Mouse (Mus musculus) liver, embryonic 14.5 days (tissue): ENCODE data around the gene Tiam2. TPM values are rescaled to one million over a fixed set of nuclear protein-coding genes. Genes with fewer than 3 reads are reported as not detected.

Experiments used
- ATAC-seq: fragments of 200-750 bp; cut with Nextera tagmentation; 2 replicates; pipeline ENCODE4 v1.8.0; 2017; ENCODE audit warnings: moderate number of reproducible peaks, mild to moderate bottlenecking, moderate library complexity; ENCODE audit not compliant: insufficient read depth
- DNase-seq, 3 experiments: peaks; one replicate each; pipeline ENCODE4 v3.0.0-alpha.2; 2012 to 2013; ENCODE audit warnings: low read depth in 3 of 3, low spot score in 3 of 3
- H3K27ac ChIP-seq: fragments of 300-500 bp; sonication (generic); 2 replicates; pipeline ENCODE4 v1.5.1; 2014; ENCODE audit warnings: moderate library complexity, mild to moderate bottlenecking, control low read depth, inconsistent platforms
- H3K27me3 ChIP-seq: fragments of 300-500 bp; sonication (generic); 2 replicates; pipeline ENCODE4 v1.6.1; 2014; ENCODE audit warnings: mild to moderate bottlenecking, low read length, moderate library complexity; ENCODE audit not compliant: control insufficient read depth, insufficient read depth
- H3K36me3 ChIP-seq: fragments of 300-500 bp; sonication (generic); replicated peaks from 2 replicates; pipeline ENCODE4 v1.6.1; 2014; ENCODE audit warnings: low read depth; ENCODE audit not compliant: control insufficient read depth, insufficient read depth
- H3K4me1 ChIP-seq, 2 experiments: fragments of 200-500 bp in 1 of 2; fragments of 300-500 bp in 1 of 2; sonication (generic) in 1 of 2; replicated peaks; 2 replicates each; pipeline ENCODE4 v1.6.1; 2012 to 2014; ENCODE audit warnings: antibody characterized with exemption in 1 of 2, inconsistent platforms in 1 of 2, low read length in 1 of 2; ENCODE audit not compliant: control insufficient read depth in 2 of 2, insufficient read depth in 2 of 2
- H3K4me2 ChIP-seq: fragments of 300-500 bp; sonication (generic); 2 replicates; pipeline ENCODE4 v1.6.1; 2014; ENCODE audit warnings: low read depth, mild to moderate bottlenecking, control low read depth, moderate library complexity
- H3K4me3 ChIP-seq, 2 experiments: fragments of 200-500 bp in 1 of 2; fragments of 300-500 bp in 1 of 2; sonication (generic) in 1 of 2; 2 replicates each; pipeline ENCODE4 v1.5.1; 2012 to 2014; ENCODE audit warnings: low read depth in 2 of 2, low read length in 2 of 2, mild to moderate bottlenecking in 2 of 2, control low read depth in 1 of 2, inconsistent platforms in 1 of 2, moderate library complexity in 1 of 2; ENCODE audit not compliant: insufficient read depth in 1 of 2
- H3K9ac ChIP-seq: fragments of 300-500 bp; sonication (generic); replicated peaks from 2 replicates; pipeline ENCODE4 v1.6.1; 2014; ENCODE audit warnings: mild to moderate bottlenecking, control low read depth, moderate library complexity
- H3K9me3 ChIP-seq: fragments of 300-500 bp; sonication (generic); 2 replicates; pipeline ENCODE4 v1.6.1; 2016; ENCODE audit warnings: low read length, mixed read lengths; ENCODE audit not compliant: control insufficient read depth
- CTCF ChIP-seq: IDR thresholded peaks from 2 replicates; pipeline ENCODE4 v1.5.1; 2016; ENCODE audit warnings: antibody characterized with exemption, low read depth, control low read depth
- EP300 ChIP-seq: IDR thresholded peaks from 2 replicates; pipeline ENCODE4 v1.6.1; 2016; ENCODE audit warnings: antibody characterized with exemption, low read depth
- WGBS: fragments of 180-500 bp; shearing (Covaris S2); extraction: QIAGEN DNeasy Blood & Tissue Kit; methylation state at CpG from one replicate; pipeline ENCODE4 v1.1.7; 2014; ENCODE audit not compliant: insufficient replicate concordance; 5-methylcytosine and 5-hydroxymethylcytosine counted together
- polyA plus RNA-seq, 2 experiments: library from polyadenylated mRNA; depleted of rRNA in 1 of 2; stranded (reverse) in 1 of 2; unstranded in 1 of 2; fragments of >200 nt; fragmentation: Nextera tagmentation in 1 of 2; extraction: Ambion mirVana in 1 of 2; gene quantifications; 2 replicates each; pipeline versions ENCODE4 v1.2.1 to v1.2.3; 2012 to 2014

Tiam2 gene
- polyA plus RNA-seq, 2 experiments, result 0.30 to 0.60 TPM

- TF ChIP-seq EP300 (no peak), CTCF (no peak)
- Histone ChIP-seq H3K9ac (no peak overlapping the region), H3K36me3 (no peaks in the 10 kb centered on the region), H3K9me3 (no peaks in the 10 kb centered on the region), H3K4me1 (no peaks in the 10 kb centered on the region), H3K4me2 (no peak overlapping the region), H3K4me3 (no peak overlapping the region), H3K27me3 (no peaks in the 10 kb centered on the region), H3K27ac (no peak overlapping the region)
- WGBS, result 58% methylated on average over 5 of the region's 5 CpGs
- ATAC-seq (no peak), DNase-seq (no peak)
These were observed 71.5 kb downstream of the Tiam2 start for GRCm38 (mm10) chr17:3397836-3398235.

GRCm38 (mm10) chr17:3405350-3406073 is 79.1 kb downstream of the Tiam2 start:
- DNase-seq, result no peak
- Histone ChIP-seq H3K27me3 (no peaks in the 10 kb centered on the region), H3K9ac (no peak overlapping the region), H3K4me2 (no peak overlapping the region), H3K36me3 (no peaks in the 10 kb centered on the region), H3K9me3 (no peaks in the 10 kb centered on the region), H3K4me3 (no peak overlapping the region), H3K27ac (no peak overlapping the region), H3K4me1 (no peaks in the 10 kb centered on the region)
- ATAC-seq, result no peak
- WGBS, result 48% methylated on average over 9 of the region's 9 CpGs
- no peak for TF ChIP-seq CTCF
- TF ChIP-seq EP300, result no peak

DNA sequence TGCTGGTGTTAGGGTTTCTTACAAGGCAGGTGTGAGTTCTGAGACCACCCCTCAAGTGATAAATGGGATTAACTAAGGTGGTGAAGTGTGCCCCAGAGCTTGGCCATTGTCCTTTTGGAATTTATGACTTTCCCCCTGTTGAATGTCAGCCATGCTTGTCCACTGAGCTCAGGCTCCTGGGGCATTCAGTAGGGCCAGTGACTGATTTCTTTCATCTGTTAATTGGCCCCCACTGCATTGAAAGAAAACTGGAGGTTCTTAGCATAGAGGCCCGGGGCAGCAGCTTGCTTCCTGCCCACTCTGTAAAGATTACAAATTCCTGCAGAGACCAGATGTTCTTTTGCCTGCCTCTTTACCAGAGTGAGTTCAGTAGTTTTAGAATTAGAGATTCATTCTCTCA is 80.7 kb downstream of the Tiam2 start:
- Histone ChIP-seq H3K4me1 (no peaks in the 10 kb centered on the region), H3K27me3 (no peaks in the 10 kb centered on the region), H3K36me3 (no peaks in the 10 kb centered on the region), H3K9me3 (no peaks in the 10 kb centered on the region), H3K4me2 (no peak overlapping the region), H3K4me3 (no peak overlapping the region), H3K27ac (no peak overlapping the region), H3K9ac (no peak overlapping the region)
- 40% methylated on average over 1 of the region's 1 CpGs for WGBS
- DNase-seq (no peak), ATAC-seq (no peak)
- TF ChIP-seq EP300 (no peak), CTCF (no peak)

DNA sequence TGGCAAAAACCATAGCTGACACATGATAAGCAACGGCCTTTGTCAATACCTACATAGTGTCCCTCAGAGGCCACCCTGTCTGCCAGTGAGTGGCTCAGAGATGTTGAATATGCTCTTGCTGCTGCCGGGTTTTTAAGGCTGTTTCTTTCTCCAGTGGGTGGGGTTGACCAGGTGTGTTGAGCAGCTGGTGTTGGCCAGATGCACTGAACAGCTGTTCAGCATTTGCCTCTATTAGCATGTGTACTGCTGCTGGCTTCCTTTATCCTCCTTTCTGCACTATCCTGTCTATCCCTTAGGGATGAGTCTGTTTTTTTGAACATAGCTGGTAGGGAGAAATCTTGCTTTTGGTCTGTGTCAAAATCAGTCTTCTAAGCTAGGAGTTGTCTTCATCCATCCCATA is 83.9 kb downstream of the Tiam2 start:
- 41% methylated on average over 2 of the region's 2 CpGs for WGBS
- Histone ChIP-seq H3K4me3 (no peak overlapping the region), H3K9ac (no peak overlapping the region), H3K27me3 (no peaks in the 10 kb centered on the region), H3K4me2 (no peak overlapping the region), H3K4me1 (no peaks in the 10 kb centered on the region), H3K27ac (no peak overlapping the region), H3K36me3 (no peaks in the 10 kb centered on the region), H3K9me3 (no peaks in the 10 kb centered on the region)
- ATAC-seq, result no peak
- DNase-seq, result no peak
- TF ChIP-seq CTCF (no peak), EP300 (no peak)

DNA sequence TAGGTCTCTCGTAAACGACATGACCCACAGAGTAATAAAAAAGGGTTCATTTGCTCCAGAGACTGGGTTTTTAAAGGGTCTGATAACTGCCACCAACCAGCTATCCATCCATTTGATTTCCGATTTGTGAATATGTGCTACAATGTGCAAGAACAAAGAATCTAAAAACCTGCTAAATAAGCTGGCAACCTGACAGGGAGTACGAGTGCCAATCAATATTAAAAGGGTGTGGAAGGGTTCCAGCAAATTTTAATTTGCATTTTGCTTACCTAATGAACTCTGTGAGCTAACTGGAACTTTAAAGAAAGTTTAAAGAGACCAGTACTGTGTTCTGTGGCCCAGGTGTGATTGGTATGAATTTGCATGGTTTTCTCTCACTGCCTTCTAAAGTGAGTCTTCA is 86.4 kb downstream of the Tiam2 start:
- H3K27ac ChIP-seq, result no peak overlapping the region
- no peak overlapping the region for H3K9ac ChIP-seq
- H3K4me1 ChIP-seq, result no peaks in the 10 kb centered on the region
- DNase-seq (no peak), ATAC-seq (no peak)
- 62% methylated on average over 4 of the region's 4 CpGs for WGBS
- H3K4me2 ChIP-seq, result no peak overlapping the region
- H3K27me3 ChIP-seq, result no peaks in the 10 kb centered on the region
- H3K4me3 ChIP-seq, result no peak overlapping the region
- H3K36me3 ChIP-seq, result no peaks in the 10 kb centered on the region
- no peak for TF ChIP-seq CTCF
- no peak for TF ChIP-seq EP300
- no peaks in the 10 kb centered on the region for H3K9me3 ChIP-seq
